Mouse (Mus musculus): ENCODE measurements at regions not wholly inside any gene's neighbourhood (a gene's known extent, or its start where the extent isn't known, plus 50 kb on each side); places are given as distances from the start of the nearest gene placed in this dataset.
A peak's percentile ranks its signal among the peaks of the same experiment; 100 is the strongest.

- TF ChIP-seq CTCF (IDR thresholded peaks at IDR 0.05; ENCODE audit: borderline replicate concordance, extremely low read depth, insufficient read depth, insufficient read length) = 0 out of 2 replicates have a peak, but pooled peaks have one; percentile 5
- TF ChIP-seq POLR2A (IDR thresholded peaks at IDR 0.05; ENCODE audit: borderline replicate concordance, extremely low read depth, insufficient read depth, insufficient read length, poor library complexity, severe bottlenecking) = no peak
Observed at GRCm38 (mm10) chr12:13009470-13009869, 67.8 kb upstream of the Mycn start.
